Mouse (Mus musculus) stomach, adult 2 months (tissue): ENCODE data around the gene Pfn2. TPM values are rescaled to one million over a fixed set of nuclear protein-coding genes. Genes with fewer than 3 reads are reported as not detected.

ENCODE experiments used
- polyA plus RNA-seq: library from polyadenylated mRNA; depleted of rRNA; stranded (reverse); fragments of >200 nt; gene quantifications from 2 replicates; pipeline ENCODE4 v1.2.3, GENCODE M21; 2012; rRNA removed

The Pfn2 gene
- polyA plus RNA-seq, result 3.1 and 3.3 TPM in 2 replicates

DNA sequence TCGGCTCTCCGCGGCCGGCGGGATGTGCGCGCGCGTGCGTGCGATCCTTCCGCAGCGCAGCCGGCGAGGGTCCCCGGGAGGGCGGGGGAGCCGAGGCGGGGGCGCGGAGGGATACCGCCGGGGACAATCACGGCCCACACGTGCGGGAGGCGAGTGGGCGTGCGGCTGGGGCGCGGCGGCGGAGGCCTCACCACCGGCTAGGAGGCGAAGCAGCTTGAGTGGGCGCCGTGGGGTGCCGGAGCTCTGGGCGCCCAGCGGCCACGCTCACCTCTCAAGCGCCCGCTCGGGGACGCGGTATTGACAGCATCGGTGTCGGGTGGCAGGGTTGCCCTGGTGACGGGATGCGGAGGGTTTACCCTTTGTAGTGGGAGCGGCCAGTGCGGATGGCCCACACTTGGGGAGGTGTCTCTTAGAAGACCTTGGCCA, at the start of gene Pfn2:
Pfn2 (minus strand) TSS at position 320 of the 426 bp plus-strand sequence.

Other genes with a start within 250 kb of the Pfn2 start
- 3.4 and 5.2 TPM in 2 replicates for gene Commd2, start 196.4 kb downstream of the Pfn2 start, polyA plus RNA-seq
- not detected in 2 replicates for gene Ankub1, start 155.3 kb downstream of the Pfn2 start, polyA plus RNA-seq
- gene Rnf13, start 112.0 kb downstream of the Pfn2 start, polyA plus RNA-seq, result 4.5 and 7.0 TPM in 2 replicates